In genomic region chr2:93131825-93132623, GRCm38 (mm10) we compare ENCODE assay signal across 9 mouse cellular contexts. TPM values are rescaled to one million over a fixed set of nuclear protein-coding genes. Genes with fewer than 3 reads are reported as not detected.
DNase-seq lines count a peak whose midpoint lies in the region; ATAC-seq lines count a peak whose summit lies in the region.
"Had no signal": no experiment of that assay in that cellular context is flagged by ENCODE, and none has a peak within 500 bp of the region (broad histone marks: within the 10 kb centered on the region; RNA-seq: fewer than 3 reads in every experiment).

No protein-coding gene starts in this region.

- no peaks in the 10 kb centered on the region for H3K9me3 ChIP-seq in neural tube, embryonic 11.5 days (ENCODE audit: control insufficient read depth, low read length)
- no peaks in the 10 kb centered on the region for H3K9me3 ChIP-seq in kidney, embryonic 15.5 days (replicated peaks)
- no peaks in the 10 kb centered on the region for H3K9me3 ChIP-seq in neural tube, embryonic 14.5 days (ENCODE audit: control insufficient read depth, low read length)
- H3K9me3 ChIP-seq: megakaryocyte, embryonic 14.5 days had no signal

- no peak overlapping the region for H3K4me2 ChIP-seq in neural tube, embryonic 11.5 days (ENCODE audit: low read depth)
- H3K4me2 ChIP-seq in kidney, embryonic 15.5 days, result no peak overlapping the region
- no peak overlapping the region for H3K4me2 ChIP-seq in neural tube, embryonic 14.5 days (ENCODE audit: low read depth, low read length)

- no peaks in the 10 kb centered on the region for H3K4me1 ChIP-seq in neural tube, embryonic 11.5 days (ENCODE audit: control insufficient read depth, insufficient read depth, low read length)
- H3K4me1 ChIP-seq in kidney, embryonic 15.5 days, result peaks cover 17% of the 10 kb centered on the region
- no peaks in the 10 kb centered on the region for H3K4me1 ChIP-seq in neural tube, embryonic 14.5 days (ENCODE audit: control insufficient read depth, insufficient read depth, low read length)
- H3K4me1 ChIP-seq: megakaryocyte, embryonic 14.5 days had no signal

- H3K9ac ChIP-seq in neural tube, embryonic 11.5 days (ENCODE audit: low read length), result no peak overlapping the region
- no peak overlapping the region for H3K9ac ChIP-seq in kidney, embryonic 15.5 days
- H3K9ac ChIP-seq in neural tube, embryonic 14.5 days (replicated peaks; ENCODE audit: low read depth, low read length), result no peak overlapping the region

- no peak overlapping the region for H3K4me3 ChIP-seq in neural tube, embryonic 11.5 days (ENCODE audit: low read depth, low read length)
- no peak overlapping the region for H3K4me3 ChIP-seq in kidney, embryonic 15.5 days (replicated peaks)
- no peak overlapping the region for H3K4me3 ChIP-seq in neural tube, embryonic 14.5 days (ENCODE audit: low read depth, low read length)
- H3K4me3 ChIP-seq: megakaryocyte, embryonic 14.5 days had no signal

- ATAC-seq in neural tube, embryonic 11.5 days (ENCODE audit: insufficient read depth, low FRiP score, low TSS enrichment), result no peak
- peak; percentile 30; the same call in 1 of the 2 replicates for ATAC-seq in granulocyte monocyte progenitor cell, adult 5-6 weeks (replicated peaks; ENCODE audit: poor library complexity, severe bottlenecking)
- no peak; the same call in 1 of the 2 replicates for ATAC-seq in kidney, embryonic 15.5 days (replicated peaks; ENCODE audit: low FRiP score)
- ATAC-seq in neural tube, embryonic 14.5 days (ENCODE audit: low read depth), result peak; percentile 49; the same call in 1 of the 2 replicates

- no peaks in the 10 kb centered on the region for H3K36me3 ChIP-seq in neural tube, embryonic 11.5 days (ENCODE audit: control insufficient read depth, insufficient read depth, low read length)
- no peaks in the 10 kb centered on the region for H3K36me3 ChIP-seq in kidney, embryonic 15.5 days
- no peaks in the 10 kb centered on the region for H3K36me3 ChIP-seq in neural tube, embryonic 14.5 days (ENCODE audit: control insufficient read depth, insufficient read depth, low read length)

- no peaks in the 10 kb centered on the region for H3K27me3 ChIP-seq in neural tube, embryonic 11.5 days (ENCODE audit: control insufficient read depth, insufficient read depth, low read length)
- H3K27me3 ChIP-seq in kidney, embryonic 15.5 days, result no peaks in the 10 kb centered on the region
- H3K27me3 ChIP-seq in neural tube, embryonic 14.5 days (ENCODE audit: control insufficient read depth, insufficient read depth, low read length), result no peaks in the 10 kb centered on the region

- 0 out of 2 replicates have a peak overlapping the region, but pooled peaks have one; percentile 1 for H3K27ac ChIP-seq in neural tube, embryonic 11.5 days (ENCODE audit: low read depth, low read length)
- peak overlapping the region; percentile 73 for H3K27ac ChIP-seq in kidney, embryonic 15.5 days
- peak overlapping the region; percentile 50 for H3K27ac ChIP-seq in neural tube, embryonic 14.5 days (ENCODE audit: low read depth, low read length)

- no peak for DNase-seq in neural tube, embryonic 11.5 days (ENCODE audit: low spot score)
- no peak for DNase-seq in neural tube, embryonic 10.5 days (ENCODE audit: extremely low spot score, low spot score)
- DNase-seq in adrenal gland, postnatal 10 days, result peak; percentile 85
- DNase-seq in yolk sac, embryonic 10.5 days (ENCODE audit: low spot score), result no peak
- DNase-seq in cerebellum, postnatal 36 days, result no peak

- WGBS in neural tube, embryonic 11.5 days, result 64% methylated on average over 9 of the region's 9 CpGs
- 54% methylated on average over 9 of the region's 9 CpGs for WGBS in kidney, embryonic 15.5 days
- WGBS in neural tube, embryonic 14.5 days, result 37% methylated on average over 9 of the region's 9 CpGs

RNA-seq across cellular contexts. Expression of gene Trp53i11, which starts 55.3 kb away (rescaled TPM):
- polyA plus RNA-seq in neural tube, embryonic 11.5 days (2014; fragmentation: Nextera tagmentation; extraction: Ambion mirVana), result 228 and 261 TPM in 2 replicates
- total RNA-seq in adrenal gland, postnatal 10 days (2021), result 10 to 100 TPM; 87.9 to 89.8 TPM
- 3.6 and 4.5 TPM in 2 replicates for total RNA-seq in granulocyte monocyte progenitor cell, adult 5-6 weeks (2014; fragmentation: Nextera tagmentation)
- total RNA-seq in granulocyte monocyte progenitor cell, adult 5-6 weeks (2017), result 0.39 and 0.82 TPM in 2 replicates
- polyA plus RNA-seq in kidney, embryonic 15.5 days (2015; fragmentation: Nextera tagmentation; extraction: Ambion mirVana), result 36.1 and 42.1 TPM in 2 replicates
- polyA plus RNA-seq in neural tube, embryonic 14.5 days (2014; fragmentation: Nextera tagmentation; extraction: Ambion mirVana), result 82.7 and 114 TPM in 2 replicates

Comparison
In these comparisons a context has a peak if more than half of its experiments do, and no peak if none do; other contexts are left out.
1. ATAC-seq: peak in granulocyte monocyte progenitor cell, adult 5-6 weeks (single experiment) and neural tube, embryonic 14.5 days (single experiment); none in neural tube, embryonic 11.5 days (single experiment) and kidney, embryonic 15.5 days (single experiment).
2. H3K27ac ChIP-seq: peak in every context shown above with its lines; median percentile 73 in kidney, embryonic 15.5 days; 50 in neural tube, embryonic 14.5 days; 1 in neural tube, embryonic 11.5 days.